Mouse (Mus musculus) forebrain, embryonic 12.5 days (tissue): ENCODE data around the gene Spry2. TPM values are rescaled to one million over a fixed set of nuclear protein-coding genes. Genes with fewer than 3 reads are reported as not detected.

Experiments used
- ATAC-seq: fragments of 200-750 bp; cut with Nextera tagmentation; 2 replicates; pipeline ENCODE4 v1.8.0; 2017; ENCODE audit warnings: moderate TSS enrichment; ENCODE audit not compliant: low FRiP score
- H3K27ac ChIP-seq: fragments of 300-500 bp; sonication (generic); 2 replicates; pipeline ENCODE4 v1.5.1; 2016; ENCODE audit warnings: mild to moderate bottlenecking
- H3K27me3 ChIP-seq: fragments of 300-500 bp; sonication (generic); 2 replicates; pipeline ENCODE4 v1.6.1; 2016; ENCODE audit warnings: mild to moderate bottlenecking
- H3K36me3 ChIP-seq: fragments of 300-500 bp; sonication (generic); replicated peaks from 2 replicates; pipeline ENCODE4 v1.6.1; 2016; ENCODE audit warnings: mild to moderate bottlenecking
- H3K4me1 ChIP-seq: fragments of 300-500 bp; sonication (generic); 2 replicates; pipeline ENCODE4 v1.6.1; 2016
- H3K4me2 ChIP-seq: fragments of 300-500 bp; sonication (generic); 2 replicates; pipeline ENCODE4 v1.6.1; 2016; ENCODE audit warnings: mild to moderate bottlenecking, moderate library complexity
- H3K4me3 ChIP-seq: fragments of 300-500 bp; sonication (generic); replicated peaks from 2 replicates; pipeline ENCODE4 v1.5.1; 2016; ENCODE audit warnings: mild to moderate bottlenecking
- H3K9ac ChIP-seq: fragments of 300-500 bp; sonication (generic); 2 replicates; pipeline ENCODE4 v1.6.1; 2016; ENCODE audit warnings: mild to moderate bottlenecking
- H3K9me3 ChIP-seq: fragments of 300-500 bp; sonication (generic); 2 replicates; pipeline ENCODE4 v1.6.1; 2016
- WGBS: fragments of 180-500 bp; shearing (Covaris S2); methylation state at CpG from one replicate; pipeline ENCODE4 v1.1.7; 2016; 5-methylcytosine and 5-hydroxymethylcytosine counted together
- polyA plus RNA-seq: library from polyadenylated mRNA; unstranded; fragments of >200 nt; fragmentation: Nextera tagmentation; extraction: Ambion mirVana; gene quantifications from 2 replicates; pipeline ENCODE4 v1.2.1, GENCODE M21; 2016

The Spry2 gene
- 10.0 and 18.2 TPM in 2 replicates for polyA plus RNA-seq

GRCm38 (mm10) chr14:105896791-105897568 is at the start of gene Spry2:
Gene Spry2 (minus strand): TSS chr14:105896819.
- Histone ChIP-seq H3K9ac (peak within 1 kb of the TSS; percentile 83), H3K9me3 (no peaks in the 10 kb centered on the region), H3K27me3 (peaks cover 12% of the 10 kb centered on the region), H3K4me1 (peaks cover 26% of the 10 kb centered on the region), H3K36me3 (peaks cover 6% of the 10 kb centered on the region), H3K4me3 (peak within 1 kb of the TSS; percentile 76), H3K27ac (peak within 1 kb of the TSS; percentile 99), H3K4me2 (peak within 1 kb of the TSS; percentile 89)
- WGBS: under 1% methylated on average over 57 of the region's 89 CpGs
- ATAC-seq: peak; percentile 93

- 88% methylated on average over 9 of the region's 9 CpGs for WGBS
- Histone ChIP-seq H3K4me2 (no peak overlapping the region), H3K4me1 (no peaks in the 10 kb centered on the region), H3K36me3 (no peaks in the 10 kb centered on the region), H3K9ac (no peak overlapping the region), H3K27me3 (no peaks in the 10 kb centered on the region), H3K4me3 (no peak overlapping the region), H3K27ac (no peak overlapping the region), H3K9me3 (no peaks in the 10 kb centered on the region)
- no peak for ATAC-seq
Measured at GRCm38 (mm10) chr14:105941353-105941752, 44.7 kb upstream of the Spry2 start.

GRCm38 (mm10) chr14:105926726-105927125 is 30.1 kb upstream of the Spry2 start:
- WGBS: 90% methylated on average over 9 of the region's 9 CpGs
- Histone ChIP-seq H3K4me3 (no peak overlapping the region), H3K27ac (no peak overlapping the region), H3K36me3 (no peaks in the 10 kb centered on the region), H3K4me1 (peaks cover 8% of the 10 kb centered on the region; the same call in 1 of the 2 replicates), H3K27me3 (peaks cover 8% of the 10 kb centered on the region; the same call in 1 of the 2 replicates), H3K9ac (no peak overlapping the region), H3K4me2 (no peak overlapping the region), H3K9me3 (no peaks in the 10 kb centered on the region)
- no peak for ATAC-seq

- no peaks in the 10 kb centered on the region for H3K36me3 ChIP-seq
Measured at GRCm38 (mm10) chr14:105925305-105925704, 28.7 kb upstream of the Spry2 start.

GRCm38 (mm10) chr14:105924712-105925111 is 28.1 kb upstream of the Spry2 start:
- no peak overlapping the region for H3K4me3 ChIP-seq
- WGBS: 50% methylated on average over 1 of the region's 1 CpGs
- H3K9me3 ChIP-seq: no peaks in the 10 kb centered on the region
- ATAC-seq: no peak
- peaks cover 12% of the 10 kb centered on the region; the same call in 1 of the 2 replicates for H3K27me3 ChIP-seq
- H3K4me1 ChIP-seq: peaks cover 22% of the 10 kb centered on the region
- H3K36me3 ChIP-seq: no peaks in the 10 kb centered on the region
- H3K9ac ChIP-seq: no peak overlapping the region
- no peak overlapping the region for H3K27ac ChIP-seq
- no peak overlapping the region for H3K4me2 ChIP-seq

More at GRCm38 (mm10) chr14:105925305-105925704, 28.7 kb upstream of the Spry2 start:
- Histone ChIP-seq H3K4me1 (peaks cover 18% of the 10 kb centered on the region), H3K4me2 (no peak overlapping the region), H3K27me3 (peaks cover 8% of the 10 kb centered on the region; the same call in 1 of the 2 replicates), H3K4me3 (no peak overlapping the region), H3K9me3 (no peaks in the 10 kb centered on the region), H3K9ac (no peak overlapping the region), H3K27ac (no peak overlapping the region)
- no peak for ATAC-seq
- WGBS: 85% methylated on average over 2 of the region's 2 CpGs

GRCm38 (mm10) chr14:105922874-105923273 is 26.3 kb upstream of the Spry2 start:
- Histone ChIP-seq H3K27me3 (peaks cover 13% of the 10 kb centered on the region; the same call in 1 of the 2 replicates), H3K27ac (no peak overlapping the region), H3K4me3 (no peak overlapping the region), H3K4me2 (no peak overlapping the region), H3K9ac (no peak overlapping the region), H3K9me3 (no peaks in the 10 kb centered on the region), H3K36me3 (no peaks in the 10 kb centered on the region), H3K4me1 (peaks cover 22% of the 10 kb centered on the region)
- no peak for ATAC-seq
- WGBS: 25% methylated on average over 8 of the region's 8 CpGs

- Histone ChIP-seq H3K4me2 (no peak overlapping the region), H3K36me3 (no peaks in the 10 kb centered on the region), H3K9me3 (no peaks in the 10 kb centered on the region), H3K27me3 (peaks cover 13% of the 10 kb centered on the region; the same call in 1 of the 2 replicates), H3K4me3 (no peak overlapping the region), H3K9ac (no peak overlapping the region), H3K4me1 (peaks cover 22% of the 10 kb centered on the region), H3K27ac (no peak overlapping the region)
- 43% methylated on average over 5 of the region's 5 CpGs for WGBS
- no peak for ATAC-seq
Measured at GRCm38 (mm10) chr14:105922427-105922826, 25.8 kb upstream of the Spry2 start.

GRCm38 (mm10) chr14:105921217-105921695 is 24.6 kb upstream of the Spry2 start:
- no peaks in the 10 kb centered on the region for H3K9me3 ChIP-seq
- no peak for ATAC-seq
- peak overlapping the region; percentile 53 for H3K4me2 ChIP-seq
- H3K27me3 ChIP-seq: peaks cover 13% of the 10 kb centered on the region; the same call in 1 of the 2 replicates
- no peak overlapping the region for H3K4me3 ChIP-seq
- WGBS: 4% methylated on average over 8 of the region's 8 CpGs
- H3K9ac ChIP-seq: no peak overlapping the region
- no peaks in the 10 kb centered on the region for H3K36me3 ChIP-seq
- no peak overlapping the region for H3K27ac ChIP-seq
- H3K4me1 ChIP-seq: peaks cover 22% of the 10 kb centered on the region

- peak; percentile 55; the same call in 1 of the 2 replicates for ATAC-seq
- WGBS: 1% methylated on average over 23 of the region's 23 CpGs
- peaks cover 13% of the 10 kb centered on the region; the same call in 1 of the 2 replicates for H3K27me3 ChIP-seq
- peak overlapping the region; percentile 53 for H3K4me2 ChIP-seq
- no peaks in the 10 kb centered on the region for H3K9me3 ChIP-seq
- H3K36me3 ChIP-seq: no peaks in the 10 kb centered on the region
- H3K9ac ChIP-seq: no peak overlapping the region; the same call in 1 of the 2 replicates
- peaks cover 22% of the 10 kb centered on the region for H3K4me1 ChIP-seq
- no peak overlapping the region for H3K27ac ChIP-seq
- peak overlapping the region; percentile 23 for H3K4me3 ChIP-seq
Measured at GRCm38 (mm10) chr14:105920395-105921216, 24.0 kb upstream of the Spry2 start.

GRCm38 (mm10) chr14:105907216-105907615 is 10.6 kb upstream of the Spry2 start:
- Histone ChIP-seq H3K9ac (no peak overlapping the region), H3K4me1 (no peaks in the 10 kb centered on the region), H3K36me3 (no peaks in the 10 kb centered on the region), H3K27ac (no peak overlapping the region), H3K27me3 (no peaks in the 10 kb centered on the region), H3K4me2 (no peak overlapping the region), H3K4me3 (no peak overlapping the region), H3K9me3 (no peaks in the 10 kb centered on the region)
- WGBS: 77% methylated on average over 6 of the region's 6 CpGs
- no peak for ATAC-seq

GRCm38 (mm10) chr14:105905935-105906334 is 9.3 kb upstream of the Spry2 start:
- no peak for ATAC-seq
- Histone ChIP-seq H3K9me3 (no peaks in the 10 kb centered on the region), H3K4me1 (no peaks in the 10 kb centered on the region), H3K4me3 (no peak overlapping the region), H3K9ac (no peak overlapping the region), H3K36me3 (no peaks in the 10 kb centered on the region), H3K4me2 (no peak overlapping the region), H3K27ac (no peak overlapping the region), H3K27me3 (no peaks in the 10 kb centered on the region)
- WGBS: 94% methylated on average over 5 of the region's 5 CpGs

- no peak overlapping the region for H3K4me3 ChIP-seq
- no peak overlapping the region for H3K27ac ChIP-seq
- H3K36me3 ChIP-seq: no peaks in the 10 kb centered on the region
- no peaks in the 10 kb centered on the region for H3K4me1 ChIP-seq
- no peaks in the 10 kb centered on the region for H3K9me3 ChIP-seq
- H3K4me2 ChIP-seq: no peak overlapping the region
- no peak for ATAC-seq
- H3K9ac ChIP-seq: no peak overlapping the region
- 97% methylated on average over 4 of the region's 4 CpGs for WGBS
- no peaks in the 10 kb centered on the region for H3K27me3 ChIP-seq
Measured at GRCm38 (mm10) chr14:105905509-105905908, 8.9 kb upstream of the Spry2 start.
